Mouse (Mus musculus) liver, embryonic 16.5 days (tissue): ENCODE measurements around the gene Aspg. TPM values are rescaled to one million over a fixed set of nuclear protein-coding genes. Genes with fewer than 3 reads are reported as not detected.

Source experiments
- ATAC-seq: fragments of 200-750 bp; cut with Nextera tagmentation; 2 replicates; pipeline ENCODE4 v1.8.0; 2017; ENCODE audit warnings: low read depth, mild to moderate bottlenecking, moderate number of reproducible peaks, moderate library complexity
- H3K27ac ChIP-seq: fragments of 300-500 bp; sonication (generic); 2 replicates; pipeline ENCODE4 v1.5.1; 2014; ENCODE audit warnings: mild to moderate bottlenecking, low read length
- H3K27me3 ChIP-seq: fragments of 300-500 bp; sonication (generic); 2 replicates; pipeline ENCODE4 v1.6.1; 2014; ENCODE audit warnings: low read depth, low read length, mixed read lengths; ENCODE audit not compliant: control insufficient read depth, insufficient read depth
- H3K36me3 ChIP-seq: fragments of 300-500 bp; sonication (generic); 2 replicates; pipeline ENCODE4 v1.6.1; 2014; ENCODE audit warnings: mild to moderate bottlenecking; ENCODE audit not compliant: control insufficient read depth, insufficient read depth
- H3K4me1 ChIP-seq: fragments of 300-500 bp; sonication (generic); 2 replicates; pipeline ENCODE4 v1.6.1; 2014; ENCODE audit warnings: low read depth, low read length, mixed read lengths; ENCODE audit not compliant: control insufficient read depth
- H3K4me2 ChIP-seq: fragments of 300-500 bp; sonication (generic); 2 replicates; pipeline ENCODE4 v1.6.1; 2014; ENCODE audit warnings: low read depth, low read length, mixed read lengths
- H3K4me3 ChIP-seq: fragments of 300-500 bp; sonication (generic); 2 replicates; pipeline ENCODE4 v1.5.1; 2014; ENCODE audit warnings: low read depth, mild to moderate bottlenecking, low read length
- H3K9ac ChIP-seq: fragments of 300-500 bp; sonication (generic); 2 replicates; pipeline ENCODE4 v1.6.1; 2014; ENCODE audit warnings: low read depth, low read length
- H3K9me3 ChIP-seq: fragments of 300-500 bp; sonication (generic); replicated peaks from 2 replicates; pipeline ENCODE4 v1.6.1; 2016; ENCODE audit warnings: low read length; ENCODE audit not compliant: control insufficient read depth
- WGBS: fragments of 180-500 bp; shearing (Covaris S2); extraction: QIAGEN DNeasy Blood & Tissue Kit; methylation state at CpG from one replicate; pipeline ENCODE4 v1.1.7; 2014; ENCODE audit not compliant: insufficient replicate concordance; 5-methylcytosine and 5-hydroxymethylcytosine counted together
- polyA plus RNA-seq: library from polyadenylated mRNA; unstranded; fragments of >200 nt; fragmentation: Nextera tagmentation; extraction: Ambion mirVana; gene quantifications from 2 replicates; pipeline ENCODE4 v1.2.1, GENCODE M21; 2015

The Aspg gene
- polyA plus RNA-seq, 1 experiment from 2014 or later = 0.30 TPM

- peaks cover 4% of the 10 kb centered on the region; the same call in 1 of the 2 replicates for H3K27me3 ChIP-seq
- no peak overlapping the region for H3K27ac ChIP-seq
- no peak overlapping the region for H3K4me3 ChIP-seq
- ATAC-seq = no peak
- H3K36me3 ChIP-seq = no peaks in the 10 kb centered on the region
- no peaks in the 10 kb centered on the region for H3K4me1 ChIP-seq
- no peak overlapping the region for H3K9ac ChIP-seq
- no peak overlapping the region for H3K4me2 ChIP-seq
- WGBS = 63% methylated on average over 9 of the region's 9 CpGs
- no peaks in the 10 kb centered on the region for H3K9me3 ChIP-seq
Observed at GRCm38 (mm10) chr12:112109701-112110100, 3.2 kb downstream of the Aspg start.

- Histone ChIP-seq H3K36me3 (no peaks in the 10 kb centered on the region), H3K9me3 (no peaks in the 10 kb centered on the region), H3K27me3 (peaks cover 4% of the 10 kb centered on the region; the same call in 1 of the 2 replicates), H3K4me1 (no peaks in the 10 kb centered on the region), H3K27ac (no peak overlapping the region), H3K4me2 (no peak overlapping the region), H3K9ac (no peak overlapping the region), H3K4me3 (no peak overlapping the region)
- 59% methylated on average over 5 of the region's 5 CpGs for WGBS
- ATAC-seq = no peak
Observed at GRCm38 (mm10) chr12:112111323-112111722, 4.8 kb downstream of the Aspg start.

GRCm38 (mm10) chr12:112112235-112112634 lies 5.8 kb downstream of the Aspg start:
- Histone ChIP-seq H3K4me1 (no peaks in the 10 kb centered on the region), H3K27me3 (no peaks in the 10 kb centered on the region; the same call in 1 of the 2 replicates), H3K9ac (no peak overlapping the region), H3K9me3 (no peaks in the 10 kb centered on the region), H3K4me3 (no peak overlapping the region), H3K4me2 (no peak overlapping the region), H3K27ac (no peak overlapping the region), H3K36me3 (no peaks in the 10 kb centered on the region)
- 79% methylated on average over 6 of the region's 6 CpGs for WGBS
- no peak for ATAC-seq

- H3K4me1 ChIP-seq = no peaks in the 10 kb centered on the region
- H3K27ac ChIP-seq = no peak overlapping the region
- ATAC-seq = no peak
- H3K9ac ChIP-seq = no peak overlapping the region
- no peaks in the 10 kb centered on the region for H3K9me3 ChIP-seq
- H3K4me3 ChIP-seq = no peak overlapping the region
- 18% methylated on average over 13 of the region's 13 CpGs for WGBS
- no peaks in the 10 kb centered on the region for H3K27me3 ChIP-seq
- no peak overlapping the region for H3K4me2 ChIP-seq
- H3K36me3 ChIP-seq = no peaks in the 10 kb centered on the region
Observed at GRCm38 (mm10) chr12:112112686-112113396, 6.4 kb downstream of the Aspg start.

DNA sequence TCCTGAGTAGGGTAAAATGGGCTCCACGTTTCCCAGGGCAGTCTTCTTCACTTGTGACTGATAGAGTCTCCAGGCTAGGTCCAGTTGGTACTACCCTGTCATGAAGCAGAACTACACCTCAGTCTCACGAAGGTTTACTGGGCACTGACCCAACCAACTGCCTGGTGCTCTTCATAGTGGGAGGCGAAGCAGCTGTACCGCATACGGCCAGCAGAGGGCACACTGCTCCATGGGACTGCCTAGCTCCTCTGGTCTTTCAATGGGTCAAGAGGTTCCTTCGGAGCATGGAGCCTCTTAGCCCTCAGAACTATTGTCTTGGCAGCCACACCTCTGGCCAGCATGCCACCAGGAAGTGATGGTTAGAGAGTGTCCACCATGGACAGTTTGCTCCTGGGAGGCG lies 7.2 kb downstream of the Aspg start:
- WGBS = 11% methylated on average over 7 of the region's 7 CpGs
- Histone ChIP-seq H3K4me2 (no peak overlapping the region), H3K27ac (no peak overlapping the region), H3K27me3 (no peaks in the 10 kb centered on the region), H3K9ac (no peak overlapping the region), H3K9me3 (no peaks in the 10 kb centered on the region), H3K4me3 (no peak overlapping the region), H3K36me3 (no peaks in the 10 kb centered on the region), H3K4me1 (no peaks in the 10 kb centered on the region)
- ATAC-seq = 0 out of 2 replicates have a peak, but pooled peaks have one; percentile 20

GRCm38 (mm10) chr12:112117006-112117405 lies 10.5 kb downstream of the Aspg start:
- no peak for ATAC-seq
- Histone ChIP-seq H3K36me3 (no peaks in the 10 kb centered on the region), H3K27me3 (no peaks in the 10 kb centered on the region), H3K4me1 (no peaks in the 10 kb centered on the region), H3K27ac (no peak overlapping the region), H3K4me3 (no peak overlapping the region), H3K9me3 (no peaks in the 10 kb centered on the region), H3K4me2 (no peak overlapping the region), H3K9ac (no peak overlapping the region)
- 52% methylated on average over 5 of the region's 5 CpGs for WGBS

DNA sequence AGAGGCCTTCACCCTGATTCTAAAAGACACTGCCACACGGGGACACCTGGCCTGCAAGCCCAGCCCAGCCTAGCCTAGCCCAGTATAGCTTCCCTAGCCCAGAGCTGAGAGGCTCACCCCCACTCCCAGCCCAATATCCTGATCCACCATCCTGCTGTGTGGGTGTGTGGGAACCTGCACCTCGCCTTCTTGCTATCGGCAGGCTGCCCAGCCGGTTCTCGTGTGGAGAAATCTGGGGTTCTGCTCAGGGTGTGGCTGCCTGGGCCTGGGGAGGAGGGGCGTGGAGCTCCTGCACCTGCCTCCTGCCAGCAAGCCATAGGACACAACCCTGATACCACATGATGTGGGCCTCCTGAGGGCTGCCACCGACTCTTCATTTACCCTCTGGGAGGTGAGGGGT lies 11.2 kb downstream of the Aspg start:
- Histone ChIP-seq H3K9ac (no peak overlapping the region), H3K4me2 (no peak overlapping the region), H3K27me3 (no peaks in the 10 kb centered on the region), H3K36me3 (no peaks in the 10 kb centered on the region), H3K27ac (no peak overlapping the region), H3K4me1 (no peaks in the 10 kb centered on the region), H3K9me3 (no peaks in the 10 kb centered on the region), H3K4me3 (no peak overlapping the region)
- WGBS = 40% methylated on average over 7 of the region's 7 CpGs
- ATAC-seq = no peak

DNA sequence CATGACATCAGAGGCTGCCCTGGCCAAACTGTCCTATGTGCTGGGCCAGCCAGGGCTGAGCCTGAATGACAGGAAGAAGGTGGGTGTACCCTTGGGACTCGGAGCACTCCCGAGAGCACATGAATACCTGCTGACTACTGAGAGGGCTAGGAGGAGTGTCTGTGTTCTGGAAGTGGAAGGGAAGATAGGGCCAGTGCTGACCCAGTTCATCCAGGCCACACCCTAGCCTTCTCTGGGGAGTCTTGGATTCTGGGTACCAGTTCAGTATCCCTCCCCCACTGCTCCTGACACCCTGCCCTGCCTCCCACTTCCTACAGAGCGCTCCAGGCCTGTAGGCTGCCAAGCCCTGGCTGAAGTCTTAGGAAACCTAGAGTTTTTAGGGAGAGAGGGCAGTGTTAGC lies 14.7 kb downstream of the Aspg start:
- Histone ChIP-seq H3K27me3 (no peaks in the 10 kb centered on the region), H3K9ac (no peak overlapping the region), H3K36me3 (no peaks in the 10 kb centered on the region), H3K27ac (no peak overlapping the region), H3K9me3 (no peaks in the 10 kb centered on the region), H3K4me1 (no peaks in the 10 kb centered on the region), H3K4me3 (no peak overlapping the region), H3K4me2 (no peak overlapping the region)
- 53% methylated on average over 3 of the region's 3 CpGs for WGBS
- ATAC-seq = no peak

DNA sequence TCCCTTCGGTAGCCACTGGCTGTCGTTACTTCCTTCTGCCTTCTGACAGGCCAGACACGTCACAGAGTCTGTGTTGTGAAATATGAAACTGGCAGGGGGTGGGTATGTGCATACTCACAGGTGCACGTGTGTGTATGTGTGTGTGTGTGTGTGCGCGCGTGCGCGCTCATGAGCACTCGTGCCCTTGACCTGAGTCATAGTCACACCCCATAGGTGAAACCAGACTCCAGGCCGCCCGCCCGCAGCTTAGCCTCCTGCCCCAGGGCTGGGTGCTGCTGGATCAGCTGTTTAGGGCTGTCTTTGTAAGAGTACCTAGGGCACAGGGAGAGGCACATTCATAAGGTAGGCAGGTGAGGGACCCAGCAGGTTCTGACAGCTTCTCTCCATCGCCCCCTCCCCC lies 19.4 kb downstream of the Aspg start:
- Histone ChIP-seq H3K4me3 (no peak overlapping the region), H3K27me3 (peaks cover 13% of the 10 kb centered on the region), H3K9ac (no peak overlapping the region), H3K27ac (no peak overlapping the region), H3K9me3 (no peaks in the 10 kb centered on the region), H3K4me2 (no peak overlapping the region), H3K4me1 (peaks cover 2% of the 10 kb centered on the region), H3K36me3 (no peaks in the 10 kb centered on the region)
- 52% methylated on average over 14 of the region's 14 CpGs for WGBS
- 0 out of 2 replicates have a peak, but pooled peaks have one; percentile 25 for ATAC-seq
